Mouse (Mus musculus): ENCODE results near the gene Pde10a. TPM values are rescaled to one million over a fixed set of nuclear protein-coding genes. Genes with fewer than 3 reads are reported as not detected.

Gene Pde10a
- total RNA-seq, 2 experiments from 2014 or later, result 12.4 to 20.0 TPM

- no peak for DNase-seq
Observed at GRCm38 (mm10) chr17:8581579-8581978, 56.4 kb downstream of the Pde10a start.

- DNase-seq, result peak; percentile 87
Observed at GRCm38 (mm10) chr17:8592427-8593277, 67.5 kb downstream of the Pde10a start.

- DNase-seq, result peak; percentile 73
Observed at GRCm38 (mm10) chr17:8597790-8598189, 72.6 kb downstream of the Pde10a start.

GRCm38 (mm10) chr17:8602976-8603375 is 77.8 kb downstream of the Pde10a start:
- DNase-seq, result no peak

- DNase-seq, result no peak
Observed at GRCm38 (mm10) chr17:8605921-8606320, 80.7 kb downstream of the Pde10a start.

GRCm38 (mm10) chr17:8606695-8607094 is 81.5 kb downstream of the Pde10a start:
- DNase-seq, result no peak

GRCm38 (mm10) chr17:8611916-8612315 is 86.7 kb downstream of the Pde10a start:
- no peak for DNase-seq

- peak; percentile 89 for DNase-seq
Observed at GRCm38 (mm10) chr17:8613882-8614551, 88.8 kb downstream of the Pde10a start.

GRCm38 (mm10) chr17:8620346-8620745 is 95.2 kb downstream of the Pde10a start:
- no peak for DNase-seq

GRCm38 (mm10) chr17:8621105-8621504 is 95.9 kb downstream of the Pde10a start:
- no peak for DNase-seq

GRCm38 (mm10) chr17:8621906-8622305 is 96.7 kb downstream of the Pde10a start:
- no peak for DNase-seq

GRCm38 (mm10) chr17:8626421-8626820 is 101.2 kb downstream of the Pde10a start:
- DNase-seq, result no peak

GRCm38 (mm10) chr17:8631701-8632100 is 106.5 kb downstream of the Pde10a start:
- DNase-seq, result no peak

- no peak for DNase-seq
Observed at GRCm38 (mm10) chr17:8633596-8633995, 108.4 kb downstream of the Pde10a start.

GRCm38 (mm10) chr17:8634476-8634875 is 109.3 kb downstream of the Pde10a start:
- DNase-seq, result no peak

GRCm38 (mm10) chr17:8636231-8636630 is 111.1 kb downstream of the Pde10a start:
- no peak for DNase-seq

- DNase-seq, result no peak
Observed at GRCm38 (mm10) chr17:8636691-8637090, 111.5 kb downstream of the Pde10a start.

GRCm38 (mm10) chr17:8637181-8637580 is 112.0 kb downstream of the Pde10a start:
- no peak for DNase-seq

- no peak for DNase-seq
Observed at GRCm38 (mm10) chr17:8639703-8640380, 114.7 kb downstream of the Pde10a start.

- no peak for DNase-seq
Observed at GRCm38 (mm10) chr17:8640741-8641480, 115.7 kb downstream of the Pde10a start.

GRCm38 (mm10) chr17:8641491-8641890 is 116.3 kb downstream of the Pde10a start:
- no peak for DNase-seq

GRCm38 (mm10) chr17:8642356-8642755 is 117.2 kb downstream of the Pde10a start:
- no peak for DNase-seq

Measured in adrenal gland, postnatal 10 days (tissue).